Mouse (Mus musculus): ENCODE measurements around the gene Tspan33. TPM values are rescaled to one million over a fixed set of nuclear protein-coding genes. Genes with fewer than 3 reads are reported as not detected.
A peak's percentile ranks its signal among the peaks of the same experiment; 100 is the strongest.

The Tspan33 gene
- polyA plus RNA-seq, 1 experiment from 2014 or later, result 3.5 TPM

DNA sequence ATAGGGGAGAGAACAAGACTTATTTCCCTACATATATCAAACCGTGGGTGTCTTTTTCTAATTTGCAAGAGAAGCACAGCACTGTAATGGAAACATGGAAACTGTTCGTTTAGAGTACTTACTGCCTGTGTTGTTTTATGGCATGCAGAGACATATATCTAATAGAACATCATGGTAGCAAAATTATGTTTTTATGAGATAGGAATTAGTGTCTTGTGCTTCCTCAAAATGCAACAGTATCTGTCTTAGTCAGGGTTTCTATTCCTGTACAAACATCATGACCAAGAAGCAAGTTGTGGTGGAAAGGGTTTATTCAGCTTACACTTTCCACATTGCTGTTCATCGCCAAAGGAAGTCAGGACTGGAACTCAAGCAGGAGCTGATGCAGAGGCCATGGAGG is 8.1 kb downstream of the Tspan33 start:
- Histone ChIP-seq H3K4me2 (ENCODE audit: low read depth, low read length) (no peak overlapping the region), H3K4me3 (ENCODE audit: low read depth, low read length) (no peak overlapping the region), H3K27me3 (ENCODE audit: control insufficient read depth, insufficient read depth, low read length) (no peaks in the 10 kb centered on the region), H3K9ac (replicated peaks; ENCODE audit: low read length) (no peak overlapping the region), H3K9me3 (replicated peaks; ENCODE audit: control insufficient read depth, low read length) (no peaks in the 10 kb centered on the region), H3K36me3 (replicated peaks; ENCODE audit: control insufficient read depth, insufficient read depth, low read depth, low read length) (no peaks in the 10 kb centered on the region), H3K4me1 (ENCODE audit: control insufficient read depth, insufficient read depth, low read length) (no peaks in the 10 kb centered on the region), H3K27ac (replicated peaks; ENCODE audit: low read depth, low read length) (no peak overlapping the region)
- ATAC-seq (replicated peaks; ENCODE audit: insufficient number of reproducible peaks, low FRiP score, low TSS enrichment, low read depth), result no peak
- 86% methylated on average over 3 of the region's 3 CpGs for WGBS
- DNase-seq (ENCODE audit: low spot score), result no peak

- Histone ChIP-seq H3K9ac (replicated peaks; ENCODE audit: low read length) (no peak overlapping the region), H3K27ac (replicated peaks; ENCODE audit: low read depth, low read length) (no peak overlapping the region), H3K36me3 (replicated peaks; ENCODE audit: control insufficient read depth, insufficient read depth, low read depth, low read length) (no peaks in the 10 kb centered on the region), H3K9me3 (replicated peaks; ENCODE audit: control insufficient read depth, low read length) (no peaks in the 10 kb centered on the region), H3K4me2 (ENCODE audit: low read depth, low read length) (no peak overlapping the region), H3K4me1 (ENCODE audit: control insufficient read depth, insufficient read depth, low read length) (no peaks in the 10 kb centered on the region), H3K27me3 (ENCODE audit: control insufficient read depth, insufficient read depth, low read length) (no peaks in the 10 kb centered on the region), H3K4me3 (ENCODE audit: low read depth, low read length) (no peak overlapping the region)
- DNase-seq (ENCODE audit: low spot score), result no peak
- 85% methylated on average over 5 of the region's 5 CpGs for WGBS
- no peak for ATAC-seq (replicated peaks; ENCODE audit: insufficient number of reproducible peaks, low FRiP score, low TSS enrichment, low read depth)
Measured at GRCm38 (mm10) chr6:29704143-29704542, 10.1 kb downstream of the Tspan33 start.

GRCm38 (mm10) chr6:29707902-29708301 is 13.9 kb downstream of the Tspan33 start:
- no peaks in the 10 kb centered on the region for H3K27me3 ChIP-seq (ENCODE audit: control insufficient read depth, insufficient read depth, low read length)
- H3K4me3 ChIP-seq (ENCODE audit: low read depth, low read length), result no peak overlapping the region
- no peak overlapping the region for H3K4me2 ChIP-seq (ENCODE audit: low read depth, low read length)
- DNase-seq (ENCODE audit: low spot score) (peak; percentile 32), ATAC-seq (replicated peaks; ENCODE audit: insufficient number of reproducible peaks, low FRiP score, low TSS enrichment, low read depth) (no peak)
- no peaks in the 10 kb centered on the region for H3K9me3 ChIP-seq (replicated peaks; ENCODE audit: control insufficient read depth, low read length)
- no peaks in the 10 kb centered on the region for H3K4me1 ChIP-seq (ENCODE audit: control insufficient read depth, insufficient read depth, low read length)
- H3K9ac ChIP-seq (replicated peaks; ENCODE audit: low read length), result no peak overlapping the region
- WGBS, result 11% methylated on average over 2 of the region's 2 CpGs
- no peak overlapping the region for H3K27ac ChIP-seq (replicated peaks; ENCODE audit: low read depth, low read length)
- H3K36me3 ChIP-seq (replicated peaks; ENCODE audit: control insufficient read depth, insufficient read depth, low read depth, low read length), result no peaks in the 10 kb centered on the region

DNA sequence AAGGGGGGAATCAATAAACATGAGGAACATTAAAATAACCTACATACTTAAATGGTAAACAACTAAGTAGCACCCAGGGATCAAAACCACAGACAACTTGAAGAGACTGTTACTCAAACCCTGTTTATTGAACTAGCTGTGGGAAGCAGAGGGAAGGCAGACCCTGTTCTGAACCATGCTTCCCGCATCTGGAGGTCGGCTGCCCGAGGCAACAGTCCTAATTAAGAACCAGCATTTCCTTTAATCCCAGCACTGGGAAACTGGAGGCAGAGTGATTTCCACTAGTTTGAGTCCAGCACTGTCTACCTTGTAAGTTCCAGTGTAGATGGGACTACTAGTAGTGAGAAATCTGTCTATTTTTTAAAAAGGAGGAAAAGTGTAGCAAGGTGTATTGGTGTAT is 17.3 kb downstream of the Tspan33 start:
- Histone ChIP-seq H3K27ac (replicated peaks; ENCODE audit: low read depth, low read length) (no peak overlapping the region), H3K4me3 (ENCODE audit: low read depth, low read length) (no peak overlapping the region), H3K9ac (replicated peaks; ENCODE audit: low read length) (no peak overlapping the region), H3K27me3 (ENCODE audit: control insufficient read depth, insufficient read depth, low read length) (no peaks in the 10 kb centered on the region), H3K36me3 (replicated peaks; ENCODE audit: control insufficient read depth, insufficient read depth, low read depth, low read length) (no peaks in the 10 kb centered on the region), H3K4me1 (ENCODE audit: control insufficient read depth, insufficient read depth, low read length) (no peaks in the 10 kb centered on the region), H3K4me2 (ENCODE audit: low read depth, low read length) (no peak overlapping the region), H3K9me3 (replicated peaks; ENCODE audit: control insufficient read depth, low read length) (no peaks in the 10 kb centered on the region)
- DNase-seq (ENCODE audit: low spot score) (no peak), ATAC-seq (replicated peaks; ENCODE audit: insufficient number of reproducible peaks, low FRiP score, low TSS enrichment, low read depth) (no peak)
- WGBS, result 24% methylated on average over 3 of the region's 3 CpGs

DNA sequence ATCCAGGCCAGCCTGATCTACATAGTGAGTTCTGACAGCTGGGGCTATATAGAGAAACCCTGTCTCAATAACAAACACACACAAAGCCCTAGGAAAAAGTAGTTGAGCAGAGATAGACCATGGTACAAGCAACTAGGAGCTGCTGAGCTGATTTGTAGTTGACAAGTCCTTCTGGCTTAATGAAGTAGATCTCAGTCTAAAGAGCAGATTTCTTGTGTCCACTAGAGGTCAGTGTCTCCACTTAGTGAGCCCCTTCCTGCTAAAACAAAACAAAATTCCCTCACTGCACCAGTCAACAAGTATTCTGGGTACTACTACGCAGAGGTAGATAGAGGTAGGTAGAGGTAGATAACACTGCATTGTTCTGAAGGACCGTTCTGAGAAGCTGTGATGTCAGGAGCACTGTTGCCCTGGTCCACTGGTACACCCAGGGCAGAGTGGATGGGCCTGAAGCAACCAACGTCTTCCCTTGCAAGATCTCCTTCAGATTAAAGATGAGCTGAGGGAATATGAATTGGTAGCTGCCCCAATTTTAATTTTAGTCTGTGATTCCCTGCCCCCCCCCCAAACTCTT is 18.1 kb downstream of the Tspan33 start:
- peak; percentile 83 for DNase-seq (ENCODE audit: low spot score)
- Histone ChIP-seq H3K4me3 (ENCODE audit: low read depth, low read length) (no peak overlapping the region), H3K4me1 (ENCODE audit: control insufficient read depth, insufficient read depth, low read length) (no peaks in the 10 kb centered on the region), H3K4me2 (ENCODE audit: low read depth, low read length) (no peak overlapping the region), H3K9me3 (replicated peaks; ENCODE audit: control insufficient read depth, low read length) (no peaks in the 10 kb centered on the region), H3K27ac (replicated peaks; ENCODE audit: low read depth, low read length) (no peak overlapping the region), H3K27me3 (ENCODE audit: control insufficient read depth, insufficient read depth, low read length) (no peaks in the 10 kb centered on the region), H3K9ac (replicated peaks; ENCODE audit: low read length) (no peak overlapping the region), H3K36me3 (replicated peaks; ENCODE audit: control insufficient read depth, insufficient read depth, low read depth, low read length) (no peaks in the 10 kb centered on the region)
- ATAC-seq (replicated peaks; ENCODE audit: insufficient number of reproducible peaks, low FRiP score, low TSS enrichment, low read depth), result no peak
- WGBS, result 52% methylated on average over 3 of the region's 3 CpGs

DNA sequence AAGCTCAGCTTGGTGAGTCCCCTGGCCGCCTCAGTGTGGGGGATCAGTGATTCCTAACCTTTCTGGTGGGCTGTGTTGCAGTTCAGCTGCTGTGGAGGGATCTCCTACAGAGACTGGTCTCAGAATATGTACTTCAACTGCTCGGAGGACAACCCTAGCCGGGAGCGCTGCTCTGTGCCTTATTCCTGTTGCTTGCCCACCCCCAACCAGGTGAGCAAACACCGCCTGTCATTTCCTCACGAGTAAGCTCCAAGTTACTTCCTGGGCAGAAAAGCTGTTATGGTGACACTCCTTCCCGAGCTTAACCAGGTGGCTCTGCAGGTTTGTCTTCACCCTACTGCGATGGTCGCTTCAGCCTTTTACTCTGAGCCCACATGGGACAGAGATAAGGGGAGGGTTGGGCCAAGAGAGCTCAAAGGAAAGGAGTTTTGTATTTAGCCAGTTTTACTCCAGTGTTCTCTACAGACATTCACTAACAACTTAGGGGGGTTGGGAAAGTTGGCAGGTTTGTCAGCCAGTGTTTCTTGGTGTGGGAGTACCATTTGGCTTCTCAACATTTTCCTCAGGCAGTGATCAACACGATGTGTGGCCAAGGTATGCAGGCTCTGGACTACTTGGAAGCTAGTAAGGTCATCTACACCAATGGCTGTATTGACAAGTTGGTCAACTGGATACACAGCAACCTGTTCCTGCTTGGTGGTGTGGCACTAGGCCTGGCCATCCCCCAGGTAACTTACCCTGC is 22.8 kb downstream of the Tspan33 start:
- DNase-seq (ENCODE audit: low spot score) (no peak), ATAC-seq (replicated peaks; ENCODE audit: insufficient number of reproducible peaks, low FRiP score, low TSS enrichment, low read depth) (no peak)
- Histone ChIP-seq H3K9ac (replicated peaks; ENCODE audit: low read length) (no peak overlapping the region), H3K4me3 (ENCODE audit: low read depth, low read length) (no peak overlapping the region), H3K27me3 (ENCODE audit: control insufficient read depth, insufficient read depth, low read length) (no peaks in the 10 kb centered on the region), H3K4me2 (ENCODE audit: low read depth, low read length) (no peak overlapping the region), H3K36me3 (replicated peaks; ENCODE audit: control insufficient read depth, insufficient read depth, low read depth, low read length) (no peaks in the 10 kb centered on the region), H3K27ac (replicated peaks; ENCODE audit: low read depth, low read length) (no peak overlapping the region), H3K4me1 (ENCODE audit: control insufficient read depth, insufficient read depth, low read length) (0 out of 2 replicates have a peak, but pooled peaks cover 3% of the 10 kb centered on the region), H3K9me3 (replicated peaks; ENCODE audit: control insufficient read depth, low read length) (no peaks in the 10 kb centered on the region)
- 71% methylated on average over 10 of the region's 10 CpGs for WGBS

DNA sequence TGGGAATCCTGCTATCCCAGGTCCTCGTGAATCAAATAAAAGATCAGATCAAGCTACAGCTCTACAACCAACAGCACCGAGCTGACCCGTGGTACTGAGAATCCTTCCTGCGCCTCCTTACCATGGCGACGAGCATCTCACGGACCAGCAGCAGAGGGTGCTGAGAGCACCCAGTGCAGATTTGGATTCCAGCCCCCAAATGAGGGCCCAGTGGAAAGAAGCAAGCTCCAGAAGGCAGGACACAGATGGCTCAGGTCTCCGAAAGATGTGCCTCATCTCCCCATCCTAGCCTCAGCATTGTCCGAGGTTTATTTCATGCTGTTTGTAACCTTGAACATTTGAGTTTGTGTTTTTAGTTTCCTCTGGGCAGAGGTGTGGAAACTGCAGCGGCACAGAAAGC is 23.5 kb downstream of the Tspan33 start:
- H3K27me3 ChIP-seq (ENCODE audit: control insufficient read depth, insufficient read depth, low read length), result no peaks in the 10 kb centered on the region
- H3K27ac ChIP-seq (replicated peaks; ENCODE audit: low read depth, low read length), result no peak overlapping the region
- peak overlapping the region; percentile 10; the same call in 1 of the 2 replicates for H3K4me2 ChIP-seq (ENCODE audit: low read depth, low read length)
- no peak overlapping the region for H3K4me3 ChIP-seq (ENCODE audit: low read depth, low read length)
- H3K36me3 ChIP-seq (replicated peaks; ENCODE audit: control insufficient read depth, insufficient read depth, low read depth, low read length), result no peaks in the 10 kb centered on the region
- H3K4me1 ChIP-seq (ENCODE audit: control insufficient read depth, insufficient read depth, low read length), result 0 out of 2 replicates have a peak, but pooled peaks cover 3% of the 10 kb centered on the region
- no peak for DNase-seq (ENCODE audit: low spot score)
- H3K9me3 ChIP-seq (replicated peaks; ENCODE audit: control insufficient read depth, low read length), result no peaks in the 10 kb centered on the region
- ATAC-seq (replicated peaks; ENCODE audit: insufficient number of reproducible peaks, low FRiP score, low TSS enrichment, low read depth), result no peak
- WGBS, result 60% methylated on average over 10 of the region's 10 CpGs
- no peak overlapping the region for H3K9ac ChIP-seq (replicated peaks; ENCODE audit: low read length)

DNA sequence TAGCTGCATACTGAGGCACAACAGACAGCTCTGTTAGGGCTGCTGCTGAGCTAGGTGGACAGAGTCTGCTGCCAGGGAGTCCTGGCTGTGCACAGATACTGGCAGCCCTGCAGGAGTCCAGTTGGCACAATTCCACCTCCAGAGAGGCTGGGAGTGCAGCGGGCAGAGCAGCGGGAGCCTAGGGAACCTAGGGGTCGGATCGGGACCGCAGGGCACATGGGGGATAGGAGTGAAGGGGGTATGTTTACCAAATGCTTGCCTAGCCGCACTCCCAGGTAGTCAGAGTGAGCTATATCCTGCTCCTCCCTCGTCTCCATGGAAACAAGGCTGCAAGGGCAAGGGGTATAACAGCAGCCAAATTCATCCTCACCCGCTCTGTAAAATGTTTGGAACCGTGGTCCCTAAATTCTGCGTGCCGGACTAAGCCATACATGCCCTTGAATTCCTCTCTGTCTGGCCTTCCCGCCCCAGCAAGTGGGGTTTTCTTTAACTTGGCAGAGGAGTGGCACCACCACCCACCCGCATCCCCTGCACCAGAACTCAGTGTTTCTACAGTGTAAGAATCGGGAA is 24.0 kb downstream of the Tspan33 start:
- no peak overlapping the region for H3K4me3 ChIP-seq (ENCODE audit: low read depth, low read length)
- no peak overlapping the region; the same call in 1 of the 2 replicates for H3K9ac ChIP-seq (replicated peaks; ENCODE audit: low read length)
- ATAC-seq (replicated peaks; ENCODE audit: insufficient number of reproducible peaks, low FRiP score, low TSS enrichment, low read depth), result peak; percentile 26; the same call in 1 of the 2 replicates
- H3K27me3 ChIP-seq (ENCODE audit: control insufficient read depth, insufficient read depth, low read length), result no peaks in the 10 kb centered on the region
- H3K9me3 ChIP-seq (replicated peaks; ENCODE audit: control insufficient read depth, low read length), result no peaks in the 10 kb centered on the region
- peak; percentile 57 for DNase-seq (ENCODE audit: low spot score)
- WGBS, result 13% methylated on average over 14 of the region's 14 CpGs
- H3K27ac ChIP-seq (replicated peaks; ENCODE audit: low read depth, low read length), result no peak overlapping the region
- 0 out of 2 replicates have a peak, but pooled peaks cover 3% of the 10 kb centered on the region for H3K4me1 ChIP-seq (ENCODE audit: control insufficient read depth, insufficient read depth, low read length)
- H3K36me3 ChIP-seq (replicated peaks; ENCODE audit: control insufficient read depth, insufficient read depth, low read depth, low read length), result no peaks in the 10 kb centered on the region
- peak overlapping the region; percentile 10; the same call in 1 of the 2 replicates for H3K4me2 ChIP-seq (ENCODE audit: low read depth, low read length)
